Mouse (Mus musculus) embryo, embryonic 10.5 days (tissue): ENCODE data around the gene Alyref.

Experiments used
- DNase-seq: peaks from one replicate; pipeline ENCODE4 v3.0.0-alpha.2; 2015; ENCODE audit warnings: low spot score

The Alyref gene

DNA sequence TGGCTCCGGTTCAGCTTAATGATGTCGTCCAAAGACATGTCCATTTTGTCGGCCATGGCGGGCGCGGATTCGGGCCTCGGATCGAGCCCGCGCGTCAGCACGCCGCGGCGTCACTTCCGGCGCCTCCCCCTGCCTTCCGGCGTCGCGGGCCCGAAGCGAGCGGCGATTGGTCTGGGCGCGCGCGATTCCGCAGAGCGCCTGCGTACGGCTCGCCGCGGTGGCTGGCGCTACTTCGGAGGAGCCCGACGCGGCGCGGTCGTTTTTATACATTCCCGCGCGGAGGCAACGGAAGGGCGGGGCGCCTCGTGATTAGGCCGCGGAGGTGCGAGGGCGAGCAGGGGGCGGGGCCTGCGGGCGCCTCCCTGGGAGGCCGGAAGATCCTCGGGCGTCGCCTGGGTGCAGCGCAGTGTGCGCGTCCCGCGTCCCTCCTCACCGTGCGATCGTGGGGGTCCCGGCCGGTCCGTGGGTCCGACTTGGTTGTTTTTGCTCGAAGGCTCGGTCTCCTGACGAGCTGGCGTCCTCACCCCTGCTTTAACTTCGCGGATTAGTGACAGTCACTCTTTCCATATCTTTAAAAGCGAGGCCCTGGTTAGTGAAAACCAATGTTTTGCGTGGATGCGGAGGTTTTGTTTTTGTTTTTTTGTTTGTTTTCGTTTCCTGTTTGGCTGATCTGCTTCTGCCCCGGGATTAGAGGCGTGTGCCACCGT is at the start of gene Alyref, which contains the start of gene Anapc11:
Gene Alyref (minus strand): TSS at position 83 of the 707 bp plus-strand sequence.
Gene Anapc11 (plus strand): TSS at position 139 of the 707 bp plus-strand sequence.
- peak; percentile 97 for DNase-seq

GRCm38 (mm10) chr11:120647047-120647830 is 49.1 kb upstream of the Alyref start:
- DNase-seq, result no peak

GRCm38 (mm10) chr11:120643601-120643987 is 45.4 kb upstream of the Alyref start, which contains the start of gene Pycr1:
Pycr1 (minus strand) TSS chr11:120643769.
- DNase-seq, result peak; percentile 96

GRCm38 (mm10) chr11:120642939-120643600 is 44.9 kb upstream of the Alyref start:
- DNase-seq, result no peak

GRCm38 (mm10) chr11:120641869-120642268 is 43.7 kb upstream of the Alyref start:
- DNase-seq, result no peak

- no peak for DNase-seq
Observed at GRCm38 (mm10) chr11:120641255-120641654, 43.1 kb upstream of the Alyref start.

DNA sequence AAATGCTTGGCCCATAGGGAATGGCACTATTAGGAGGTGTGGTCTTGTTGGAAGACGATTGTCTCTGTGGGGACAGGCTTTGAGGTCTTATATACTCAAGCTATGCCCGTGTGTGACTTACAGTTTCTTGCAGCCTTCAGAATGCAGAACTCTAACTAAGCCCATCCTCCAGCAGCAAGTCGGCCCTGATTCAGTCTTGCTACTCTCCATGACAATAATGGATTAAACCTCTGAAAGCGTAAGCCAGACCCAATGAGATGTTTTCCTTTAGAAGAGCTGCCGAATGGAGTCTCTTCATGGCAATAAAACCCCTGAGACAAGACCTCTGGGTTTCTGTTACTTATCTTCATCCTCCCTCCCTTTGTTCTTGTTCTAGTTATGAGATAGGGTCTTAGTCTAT is 36.6 kb upstream of the Alyref start:
- DNase-seq, result no peak

- DNase-seq, result peak; percentile 98
Observed at GRCm38 (mm10) chr11:120633520-120634343, 35.6 kb upstream of the Alyref start, which contains the start of gene Mafg. Mafg (minus strand) TSS chr11:120633600.

GRCm38 (mm10) chr11:120632559-120633519 is 34.7 kb upstream of the Alyref start:
- peak; percentile 70 for DNase-seq

DNA sequence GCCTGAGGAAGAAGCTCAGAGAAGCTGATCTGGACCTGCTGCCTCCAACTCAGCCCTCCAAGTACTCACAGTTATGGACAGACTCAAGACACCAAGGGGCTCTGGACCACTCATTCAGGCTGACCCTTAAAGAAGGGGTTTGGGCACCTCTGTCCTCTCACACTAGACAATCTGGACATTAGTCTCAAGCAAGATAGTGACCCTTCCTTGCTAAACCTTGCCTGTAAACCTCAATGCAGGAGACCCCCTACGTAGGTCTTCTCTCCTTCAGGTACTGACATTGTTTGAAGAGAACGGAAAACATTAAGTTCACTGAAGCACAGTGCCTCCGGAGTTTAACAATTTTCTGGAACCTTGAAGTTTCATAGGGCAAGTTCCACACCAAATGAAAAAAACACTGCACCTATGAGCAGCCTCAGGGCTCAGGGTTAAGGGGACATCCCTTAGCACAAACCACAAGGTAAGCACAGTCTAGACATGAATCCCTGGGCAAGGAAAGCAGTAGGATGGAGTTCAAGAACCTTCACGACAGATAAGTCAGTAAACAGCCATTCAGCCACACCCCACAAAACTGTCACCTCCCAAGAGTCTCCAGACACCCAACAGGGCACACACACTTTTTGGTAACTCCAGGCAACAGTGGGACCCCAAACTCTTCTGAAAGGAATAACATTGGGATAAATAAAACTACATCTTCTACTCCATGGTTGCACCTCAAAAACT is 33.7 kb upstream of the Alyref start:
- DNase-seq, result no peak

DNA sequence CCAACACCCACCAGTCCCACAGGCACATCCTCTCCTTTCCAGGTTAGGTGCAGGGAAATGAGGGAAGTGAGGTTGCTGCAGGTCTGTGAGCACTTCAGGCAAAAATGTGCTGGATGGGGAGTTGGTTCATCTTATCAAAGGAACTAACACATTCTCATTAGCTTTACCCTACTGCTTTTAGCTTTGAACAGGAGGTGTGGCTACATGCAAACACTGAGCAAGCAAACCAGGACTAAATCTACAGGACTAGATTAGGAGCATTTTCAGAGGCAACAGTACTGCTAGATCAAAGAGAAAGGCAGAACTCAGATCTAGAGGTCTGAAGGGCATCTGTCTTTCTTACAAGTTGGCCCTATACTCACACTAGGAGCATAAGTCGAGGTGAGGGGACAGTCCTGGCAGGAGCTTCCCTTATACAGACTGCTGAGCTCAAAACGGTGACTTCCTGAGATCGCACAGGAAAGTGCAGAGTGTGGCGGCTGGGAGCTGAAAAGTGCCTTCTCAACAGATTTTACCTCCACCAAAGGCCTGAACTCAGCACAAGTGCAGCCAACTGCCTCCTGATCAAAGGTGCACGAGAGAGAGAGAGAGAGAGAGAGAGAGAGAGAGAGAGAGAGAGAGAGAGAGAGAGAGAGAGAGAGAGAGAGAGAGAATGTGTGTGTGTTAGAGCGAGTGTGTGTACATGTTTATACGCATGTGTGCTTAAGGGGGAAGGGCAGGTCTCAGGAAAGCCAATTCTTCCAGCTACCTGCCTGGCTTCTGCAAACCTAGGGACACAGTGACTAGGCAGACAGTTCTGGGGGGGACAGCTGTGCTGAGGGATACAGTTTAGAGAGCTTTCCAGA is 32.9 kb upstream of the Alyref start:
- no peak for DNase-seq

DNA sequence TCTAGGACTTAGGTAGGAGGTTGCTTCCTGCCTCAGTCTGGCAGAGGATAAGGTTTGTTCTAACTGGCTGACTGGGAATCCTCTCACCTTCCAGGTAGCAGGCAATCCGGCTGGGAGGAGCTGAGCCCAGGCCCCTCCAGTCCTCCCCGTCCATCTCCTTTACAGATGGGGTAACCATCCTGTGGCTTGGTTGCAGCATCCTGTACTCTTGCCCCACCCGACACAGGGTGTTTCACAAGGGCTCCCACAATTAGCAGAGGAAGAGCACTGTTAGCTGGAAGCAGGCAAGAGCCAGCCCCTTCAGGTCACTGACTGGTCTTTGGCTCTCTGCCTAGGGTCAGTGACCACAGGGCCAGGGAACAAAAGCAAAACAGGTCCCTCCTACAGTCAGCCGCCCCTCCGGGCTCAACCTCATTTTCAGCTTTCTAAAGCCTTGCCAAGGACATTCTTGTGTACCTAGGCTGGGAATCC is 32.3 kb upstream of the Alyref start:
- peak; percentile 3 for DNase-seq

GRCm38 (mm10) chr11:120629911-120630310 is 31.7 kb upstream of the Alyref start:
- DNase-seq, result peak; percentile 33

DNA sequence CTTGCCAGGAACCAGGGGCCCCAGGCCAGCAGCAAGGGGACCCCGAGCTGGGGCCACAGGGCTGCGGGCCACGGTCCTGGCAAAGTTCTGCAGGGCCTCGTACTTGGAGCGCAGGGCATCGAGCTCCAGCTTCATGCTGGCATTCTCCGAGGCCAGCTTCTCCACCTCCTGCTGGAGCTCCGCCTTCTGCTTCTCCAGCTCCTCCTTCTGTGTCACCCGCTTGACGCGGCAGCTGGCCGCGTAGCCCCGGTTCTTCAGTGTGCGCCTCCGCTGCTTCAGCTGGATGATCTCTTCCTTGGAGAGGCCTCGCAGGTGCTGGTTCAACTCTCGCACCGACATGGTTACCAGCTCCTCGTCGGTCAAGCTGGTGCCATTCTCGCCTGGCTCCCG is 31.2 kb upstream of the Alyref start:
- no peak for DNase-seq

DNA sequence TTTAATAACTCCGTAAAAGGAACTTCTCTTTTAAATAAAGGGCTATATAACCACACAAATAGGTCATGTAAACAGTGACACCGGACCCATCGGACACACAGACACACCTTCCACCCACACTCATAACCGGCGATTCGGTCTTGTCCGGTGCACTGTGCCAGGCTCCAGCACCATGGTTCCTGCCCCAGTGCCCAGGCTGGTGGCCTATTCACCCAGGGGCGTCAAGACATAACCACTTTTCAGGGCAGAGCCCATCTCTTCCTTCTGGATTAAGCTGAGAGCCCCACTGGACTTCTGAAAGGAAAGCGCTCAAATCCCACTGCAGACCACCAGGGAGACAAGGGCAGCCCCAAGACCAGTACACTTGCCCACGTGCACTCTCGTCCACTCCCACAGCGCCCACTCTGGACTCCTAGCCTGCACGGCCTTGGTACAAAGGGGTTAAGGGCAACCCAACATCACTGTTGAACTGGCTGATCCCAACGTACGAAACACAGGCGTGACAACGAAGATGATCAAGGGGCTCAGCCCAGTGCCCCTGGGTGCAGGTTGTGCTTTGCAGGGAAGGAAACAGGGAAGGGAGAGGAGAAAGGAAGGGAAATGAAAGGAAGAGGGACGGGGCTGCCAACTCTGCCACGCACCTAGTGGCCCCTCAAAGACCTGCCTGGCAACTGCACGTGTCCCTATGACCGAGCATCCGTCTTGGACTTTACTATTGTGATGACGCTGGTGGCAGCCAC is 30.6 kb upstream of the Alyref start:
- DNase-seq, result no peak

DNA sequence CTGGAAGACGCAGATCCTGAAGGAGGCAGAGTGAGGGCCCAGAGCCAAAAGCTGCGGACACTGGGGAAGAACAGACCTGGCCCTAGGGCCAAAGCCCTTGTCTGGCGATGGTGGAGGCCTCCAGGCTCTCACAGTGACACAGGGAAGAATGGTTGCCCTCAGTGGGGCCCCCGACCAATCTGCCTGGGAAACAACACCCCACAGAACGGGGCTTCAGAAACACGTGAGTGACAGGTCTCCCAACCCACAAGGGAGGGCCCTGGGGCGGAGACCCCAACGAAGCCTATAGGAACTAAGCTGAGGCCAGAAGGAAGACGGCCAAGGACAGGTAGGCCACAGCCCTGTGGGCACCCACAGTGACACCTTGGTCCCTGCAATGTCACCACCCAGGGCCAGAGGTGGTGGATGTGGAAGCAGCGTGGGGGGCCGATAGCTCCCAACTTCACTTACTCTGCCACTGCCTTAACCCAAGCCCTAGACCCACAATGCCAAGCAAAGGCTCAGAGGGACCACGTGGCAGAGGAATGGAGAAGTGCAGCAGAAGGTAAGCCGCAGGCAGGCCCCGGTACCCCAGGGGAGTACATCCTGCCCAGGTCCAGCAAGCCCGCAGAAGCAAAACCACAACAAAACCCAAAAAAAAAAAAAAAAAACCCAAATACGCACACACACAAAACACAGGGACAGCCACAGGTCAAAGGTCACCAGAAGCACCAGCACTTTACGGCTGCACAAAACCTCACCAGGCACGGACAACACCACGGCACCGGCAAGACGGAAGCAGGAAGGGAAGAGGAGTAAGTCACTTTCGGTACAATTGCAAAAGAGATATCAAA is 29.5 kb upstream of the Alyref start:
- no peak for DNase-seq

DNA sequence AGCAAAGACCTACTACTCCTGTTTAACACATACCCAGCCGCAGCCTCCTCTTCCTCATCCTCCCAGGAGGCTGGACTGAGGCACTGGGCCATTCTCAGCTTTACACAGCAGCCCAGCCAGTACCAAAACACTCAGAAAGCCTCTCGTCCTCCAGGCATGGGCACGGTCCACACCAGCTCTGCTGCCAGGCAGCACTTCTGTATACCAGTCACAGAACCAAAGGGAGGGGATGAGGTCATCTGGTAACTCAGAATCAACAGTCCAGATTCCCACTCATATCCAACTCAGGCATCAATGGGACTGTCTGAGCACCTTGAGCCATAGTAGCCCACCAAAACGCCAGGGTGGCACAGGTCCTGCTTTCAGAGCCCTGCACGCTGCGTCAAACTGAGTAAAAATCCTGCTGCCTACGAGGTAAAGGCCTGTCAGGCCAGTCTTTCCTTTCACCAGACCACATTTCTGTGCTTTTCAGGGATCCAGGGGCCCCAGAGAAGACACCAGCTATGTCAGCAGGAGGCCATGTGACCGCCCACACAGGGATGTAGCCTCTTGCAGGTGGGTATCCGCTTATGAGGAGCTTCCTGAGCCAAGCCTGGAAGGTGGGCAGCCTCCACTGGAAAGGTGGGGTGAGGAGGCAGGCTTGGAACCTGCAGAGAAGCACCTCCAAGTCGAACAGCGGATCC is 28.8 kb upstream of the Alyref start:
- DNase-seq, result no peak
